Mouse (Mus musculus): ENCODE results near the gene Shc3.

Shc3 gene

DNA sequence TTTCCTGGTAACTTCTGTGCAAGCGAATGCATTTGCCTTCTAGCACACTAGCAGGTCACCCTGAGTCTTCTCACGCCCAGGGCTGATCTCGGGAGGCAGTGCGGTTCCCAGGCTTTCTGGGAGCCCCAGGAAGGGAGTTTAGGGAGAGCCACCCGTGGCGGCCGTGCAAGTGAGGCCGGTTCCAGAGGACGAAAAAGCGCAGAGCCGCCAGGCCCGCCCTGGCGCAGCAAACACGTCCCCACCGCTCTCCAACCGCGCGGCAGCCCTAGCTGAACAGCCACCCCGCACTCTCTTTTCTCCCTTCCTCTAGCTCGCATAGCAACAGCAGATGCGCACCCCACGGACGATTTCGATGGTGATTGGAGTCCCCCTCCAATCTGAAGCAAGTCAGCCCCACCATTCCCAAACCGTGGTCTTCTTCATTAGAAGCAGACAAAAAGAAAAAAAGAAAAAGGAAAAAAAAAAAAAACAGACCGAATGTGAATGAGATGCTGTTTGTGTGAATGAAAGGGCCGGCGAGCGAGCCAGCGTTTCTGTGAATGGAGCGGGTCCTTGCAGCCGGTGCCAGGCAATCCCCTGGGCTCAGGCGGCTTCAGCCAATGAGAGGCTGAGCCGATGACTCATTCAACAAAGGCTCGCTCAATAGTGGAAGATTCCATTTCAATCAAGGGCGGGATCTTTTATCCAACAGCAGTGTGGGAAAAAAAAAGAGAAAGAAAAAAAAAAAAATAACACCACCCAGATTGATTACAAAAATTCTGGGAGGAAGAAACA is at the start of gene Shc3:
Gene Shc3, minus strand, starts transcription at position 509 of the 774 bp plus-strand sequence.
- DNase-seq (ENCODE audit: low read depth): no peak

DNA sequence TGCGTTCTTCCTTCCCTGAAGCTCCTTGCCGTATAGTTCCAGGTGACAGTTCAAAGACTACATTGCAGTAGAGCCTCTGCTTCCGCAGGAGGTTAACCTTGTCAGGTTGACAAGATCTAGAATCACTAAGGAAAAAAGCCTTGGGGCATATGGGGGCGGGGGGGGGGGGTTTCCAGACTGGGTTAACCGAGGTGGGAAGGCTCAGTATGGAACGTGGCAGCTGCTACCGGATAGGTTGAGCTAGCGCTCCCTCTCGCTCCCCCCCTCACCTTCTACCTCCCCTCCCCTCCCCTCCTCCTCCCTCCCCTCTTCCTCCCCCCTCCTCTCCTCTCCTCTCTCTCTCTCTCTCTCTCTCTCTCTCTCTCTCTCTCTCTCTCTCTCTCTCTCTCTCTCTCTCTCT is 49.4 kb upstream of the Shc3 start:
- DNase-seq (ENCODE audit: low read depth): no peak

DNA sequence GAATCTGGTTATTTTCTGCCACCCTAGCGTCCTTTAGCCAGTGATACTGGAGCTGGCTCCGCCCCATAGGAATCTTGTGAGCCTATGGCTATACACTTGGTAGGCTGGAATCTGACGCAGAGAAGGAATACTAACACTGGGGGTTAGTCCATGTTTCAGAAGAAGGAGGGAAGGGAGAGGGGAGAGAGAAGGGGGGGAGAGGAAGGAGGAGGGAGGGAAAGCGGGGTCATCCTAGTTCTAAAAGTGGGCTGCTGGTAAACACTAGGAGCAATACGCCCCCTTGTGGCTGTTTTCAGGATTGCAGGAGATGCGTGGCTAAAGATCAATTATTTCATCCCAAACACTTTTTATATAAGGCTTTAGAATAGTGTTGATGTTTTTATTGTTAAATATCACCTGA is 48.6 kb upstream of the Shc3 start:
- DNase-seq (ENCODE audit: low read depth): peak; percentile 54

DNA sequence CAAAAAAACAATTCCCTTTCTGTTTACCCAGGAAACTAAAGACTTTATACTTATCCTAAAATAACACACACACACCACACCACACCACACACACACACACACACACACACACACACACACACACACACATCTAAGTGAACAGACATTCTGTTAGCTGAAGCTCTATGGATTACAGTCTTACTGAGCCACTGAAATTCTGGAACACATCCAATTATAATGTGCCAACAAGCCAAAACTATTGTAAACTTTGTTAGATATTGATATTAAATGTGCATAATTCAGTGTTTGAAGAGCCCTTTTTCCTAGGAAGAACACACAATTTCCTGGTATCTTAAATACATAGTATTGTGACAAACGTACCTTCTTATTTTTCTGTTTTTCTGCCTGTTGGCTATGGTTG is 48.1 kb upstream of the Shc3 start:
- DNase-seq (ENCODE audit: low read depth): no peak

DNA sequence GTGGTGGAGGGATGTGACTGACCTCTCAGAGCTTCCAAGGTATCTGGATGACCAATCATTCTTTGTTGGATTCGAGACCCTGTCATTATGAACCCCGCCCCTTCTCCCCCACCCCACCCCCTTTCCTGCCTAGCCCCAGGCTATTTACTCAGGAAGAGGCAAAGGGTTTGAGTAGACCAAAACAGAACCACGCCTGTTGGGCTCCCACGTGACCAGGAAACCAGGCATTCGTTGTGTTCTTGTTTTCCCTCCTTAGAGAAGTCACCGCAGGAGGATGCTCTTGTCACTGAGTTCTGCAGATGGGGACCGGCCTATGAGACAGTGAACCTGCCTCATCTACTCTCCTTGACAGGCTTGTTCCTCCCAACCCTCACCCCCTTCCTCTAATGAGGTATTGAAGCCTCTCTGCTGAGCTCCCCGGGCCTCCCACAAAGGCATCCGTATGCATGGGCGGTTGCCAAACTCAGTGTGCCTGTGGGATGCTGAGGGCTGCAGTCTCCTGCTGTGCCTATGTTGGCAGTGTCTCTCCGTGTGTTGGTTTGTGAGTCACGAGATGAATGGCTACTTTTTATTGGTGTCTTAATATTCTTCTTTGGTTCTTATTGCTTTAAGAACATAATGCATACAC is 47.3 kb upstream of the Shc3 start:
- no peak for DNase-seq (ENCODE audit: low read depth)

DNA sequence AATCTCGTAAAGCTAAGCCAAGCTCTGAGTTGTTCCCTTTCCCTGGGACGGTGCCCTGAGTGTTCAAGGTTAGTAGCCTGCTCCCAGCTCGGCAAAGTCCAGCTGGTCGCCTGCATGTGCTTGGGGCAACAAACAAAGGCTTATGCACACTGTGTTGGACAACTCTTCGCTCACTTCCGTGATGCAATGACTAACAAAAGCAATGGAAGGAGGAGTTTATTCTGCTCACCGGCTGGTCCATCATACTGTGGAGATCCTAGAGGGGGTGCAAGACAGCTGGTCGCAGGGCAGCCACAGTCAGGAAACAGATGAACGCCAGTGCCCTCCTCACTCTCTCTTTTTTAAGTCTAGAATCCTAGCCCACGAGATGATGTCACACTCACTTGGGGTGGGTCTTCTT is 46.6 kb upstream of the Shc3 start:
- DNase-seq (ENCODE audit: low read depth): no peak

DNA sequence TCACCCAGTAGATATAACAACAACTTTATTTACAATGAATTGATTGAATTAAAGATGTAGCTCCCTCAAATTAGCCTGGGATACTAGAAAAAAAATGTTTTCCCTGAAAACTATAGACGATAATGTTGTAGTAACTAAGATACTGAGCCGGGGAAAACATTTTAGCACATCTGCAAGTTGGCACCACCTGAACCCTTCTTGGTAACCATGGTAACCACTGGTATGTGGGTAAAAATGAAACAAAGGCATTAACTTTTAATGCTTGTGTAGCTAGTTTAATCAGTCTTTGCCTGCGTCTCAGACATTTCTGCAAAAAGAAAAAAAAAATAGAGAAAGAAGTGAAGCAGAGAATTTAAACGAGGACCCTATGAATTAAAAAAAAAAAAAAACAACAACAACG is 42.3 kb upstream of the Shc3 start:
- no peak for DNase-seq (ENCODE audit: low read depth)

DNA sequence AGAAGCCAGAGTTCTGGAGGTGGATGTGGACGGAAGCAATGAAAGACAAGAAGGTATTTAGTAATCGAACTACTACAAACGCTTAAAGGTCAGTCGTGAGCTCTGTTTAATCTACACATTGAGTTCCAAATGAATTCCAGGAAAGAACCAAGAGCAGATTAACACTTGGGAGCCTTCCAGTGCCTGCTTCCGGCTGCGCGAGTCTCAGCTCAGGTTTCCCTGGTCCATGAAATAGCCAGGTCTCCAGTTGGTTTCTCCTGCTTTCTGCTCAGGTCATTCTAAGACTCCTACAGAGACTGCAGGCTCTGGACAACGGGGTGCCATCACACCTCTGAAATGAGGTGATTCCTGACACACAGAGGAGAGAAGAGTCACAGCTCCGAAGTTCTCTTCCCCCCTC is 41.8 kb upstream of the Shc3 start:
- DNase-seq (ENCODE audit: low read depth): no peak

DNA sequence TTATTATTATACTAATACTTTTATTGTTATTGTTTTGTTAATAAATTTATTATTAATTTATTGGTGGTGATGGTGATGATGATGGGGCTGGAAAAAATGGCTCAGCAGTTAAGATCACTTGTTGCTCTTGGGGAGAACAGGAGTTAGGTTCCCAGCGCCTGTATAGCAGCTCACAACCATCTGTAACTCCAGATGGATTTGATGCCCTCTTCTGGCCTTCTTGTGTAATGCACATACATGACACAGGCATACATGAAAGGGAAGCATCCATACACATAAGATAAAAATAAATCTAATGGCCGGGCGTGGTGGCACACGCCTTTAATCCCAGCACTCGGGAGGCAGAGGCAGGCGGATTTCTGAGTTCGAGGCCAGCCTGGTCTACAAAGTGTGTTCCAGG is 40.0 kb upstream of the Shc3 start:
- no peak for DNase-seq (ENCODE audit: low read depth)

DNA sequence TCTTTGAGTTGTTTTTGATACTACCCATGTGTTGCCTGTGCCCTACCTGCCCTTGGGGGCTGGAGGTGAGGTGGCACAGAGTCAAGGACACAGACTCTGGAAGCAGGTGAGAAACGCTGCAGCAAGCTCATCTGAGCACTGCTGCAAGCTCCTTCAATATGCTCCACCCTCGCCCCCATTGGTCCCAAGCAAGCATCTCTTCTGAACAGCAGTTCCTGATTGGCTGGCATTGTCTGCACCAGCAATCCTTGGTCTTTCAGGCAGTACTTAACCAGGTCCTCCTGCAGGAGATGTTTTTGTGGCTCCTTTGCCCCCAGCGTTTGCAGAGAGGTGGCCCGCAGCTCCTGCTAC is 34.6 kb upstream of the Shc3 start:
- DNase-seq (ENCODE audit: low read depth): no peak

DNA sequence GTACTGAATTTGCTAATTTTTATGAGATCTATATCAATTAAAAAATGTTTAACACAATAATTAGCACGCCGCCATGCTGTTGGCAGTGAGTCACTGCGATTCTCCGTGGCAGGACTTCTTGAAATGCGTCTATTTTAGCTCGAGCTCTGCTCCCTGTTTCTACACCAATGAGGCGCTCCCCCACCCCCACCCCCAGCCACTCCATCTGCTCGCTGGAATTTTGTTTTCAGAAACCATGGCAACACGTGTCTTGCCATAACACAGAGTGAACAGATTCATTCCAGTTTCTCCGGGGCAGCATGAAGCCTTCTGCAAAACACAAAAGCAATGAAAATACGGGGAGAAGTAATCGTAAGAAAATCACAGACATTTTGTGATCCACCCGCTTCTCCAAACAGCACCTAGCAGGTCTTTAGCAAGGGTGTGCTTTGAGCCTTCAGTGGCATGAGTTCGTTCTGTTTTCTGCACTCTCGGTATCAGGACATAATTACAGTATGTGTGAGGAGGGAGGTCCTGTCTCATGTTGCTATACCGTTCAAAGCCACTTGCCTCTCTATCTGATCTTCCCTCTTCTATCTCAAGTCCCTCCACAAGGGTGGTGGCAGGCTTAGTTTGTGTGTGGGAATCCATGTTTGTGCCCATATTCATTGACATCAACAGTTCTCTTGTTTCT is 34.1 kb upstream of the Shc3 start:
- no peak for DNase-seq (ENCODE audit: low read depth)

DNA sequence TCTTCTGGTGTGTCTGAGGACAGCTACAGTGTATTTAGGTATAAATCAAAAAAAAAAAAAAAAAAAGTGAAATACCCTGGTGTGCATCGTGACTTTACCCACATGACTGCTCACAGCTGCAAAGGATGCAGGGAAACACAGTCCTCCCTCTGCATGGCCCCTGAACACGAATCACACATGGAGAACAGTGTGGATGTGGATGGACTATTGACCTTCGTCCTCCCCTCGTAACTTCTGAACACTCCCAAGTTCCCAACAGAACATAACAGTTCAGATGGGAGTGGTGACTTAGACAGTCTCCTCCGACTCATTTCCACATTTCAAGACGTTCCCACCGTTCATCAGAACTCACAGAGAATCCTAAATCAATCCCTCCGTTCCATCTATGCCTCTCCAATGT is 33.5 kb upstream of the Shc3 start:
- no peak for DNase-seq (ENCODE audit: low read depth)

DNA sequence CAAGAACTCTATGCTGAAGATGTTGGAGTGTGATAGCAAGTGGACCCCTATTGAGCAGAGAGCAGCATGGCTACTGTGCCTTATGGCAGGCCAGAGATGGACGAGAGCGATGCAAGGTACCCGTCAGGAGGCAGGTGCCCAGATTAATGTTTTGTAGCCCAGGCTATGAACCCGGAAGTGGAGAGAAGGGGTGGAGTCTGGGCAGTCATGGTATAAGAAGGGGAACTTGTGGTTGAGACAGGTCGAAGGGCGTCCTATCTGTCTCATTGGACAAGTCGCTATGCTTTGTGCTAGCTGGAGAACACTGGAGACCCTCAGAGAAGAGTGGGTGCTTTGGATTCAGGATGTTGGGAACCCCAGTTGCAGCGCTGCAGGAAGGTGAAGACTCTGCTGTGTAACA is 30.9 kb upstream of the Shc3 start:
- DNase-seq (ENCODE audit: low read depth): no peak

DNA sequence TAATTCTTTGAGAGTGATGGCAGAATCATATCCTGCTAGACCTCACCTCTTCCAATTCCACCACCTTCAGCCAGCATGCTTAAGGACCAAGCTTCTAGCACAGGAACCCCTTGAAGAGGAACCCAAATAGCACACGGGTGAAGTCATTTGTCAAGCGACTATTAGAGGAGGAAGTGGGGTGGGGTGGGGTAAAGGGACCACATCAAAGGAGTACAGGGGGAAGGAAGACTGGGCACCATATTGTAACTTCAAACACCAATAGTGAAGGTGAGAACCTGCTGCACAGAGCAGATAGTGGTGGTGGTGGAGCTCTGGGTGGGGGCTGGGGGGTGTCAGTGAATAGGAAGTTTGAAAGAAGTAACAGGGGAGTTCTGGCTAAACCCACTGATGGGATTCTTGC is 28.8 kb upstream of the Shc3 start:
- DNase-seq (ENCODE audit: low read depth): no peak

DNA sequence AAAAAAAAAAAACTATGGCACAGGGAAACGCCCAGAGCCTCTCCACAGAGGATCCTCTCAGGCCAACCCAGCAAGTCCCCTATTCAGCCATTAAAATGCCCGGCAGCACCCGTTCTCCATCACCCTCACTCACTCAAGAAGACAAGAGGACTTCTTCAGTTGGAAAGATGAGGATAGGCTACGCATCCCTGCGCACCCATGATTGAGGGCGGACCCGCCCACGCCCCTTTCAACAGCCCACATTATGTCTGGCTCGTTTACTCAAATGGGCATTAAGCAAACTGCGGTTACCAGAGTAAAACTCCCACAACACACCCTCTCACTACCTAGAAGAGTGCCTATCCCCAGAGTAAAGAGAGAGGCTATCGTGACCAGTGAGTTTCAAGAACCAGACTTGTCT is 26.2 kb upstream of the Shc3 start:
- no peak for DNase-seq (ENCODE audit: low read depth)

DNA sequence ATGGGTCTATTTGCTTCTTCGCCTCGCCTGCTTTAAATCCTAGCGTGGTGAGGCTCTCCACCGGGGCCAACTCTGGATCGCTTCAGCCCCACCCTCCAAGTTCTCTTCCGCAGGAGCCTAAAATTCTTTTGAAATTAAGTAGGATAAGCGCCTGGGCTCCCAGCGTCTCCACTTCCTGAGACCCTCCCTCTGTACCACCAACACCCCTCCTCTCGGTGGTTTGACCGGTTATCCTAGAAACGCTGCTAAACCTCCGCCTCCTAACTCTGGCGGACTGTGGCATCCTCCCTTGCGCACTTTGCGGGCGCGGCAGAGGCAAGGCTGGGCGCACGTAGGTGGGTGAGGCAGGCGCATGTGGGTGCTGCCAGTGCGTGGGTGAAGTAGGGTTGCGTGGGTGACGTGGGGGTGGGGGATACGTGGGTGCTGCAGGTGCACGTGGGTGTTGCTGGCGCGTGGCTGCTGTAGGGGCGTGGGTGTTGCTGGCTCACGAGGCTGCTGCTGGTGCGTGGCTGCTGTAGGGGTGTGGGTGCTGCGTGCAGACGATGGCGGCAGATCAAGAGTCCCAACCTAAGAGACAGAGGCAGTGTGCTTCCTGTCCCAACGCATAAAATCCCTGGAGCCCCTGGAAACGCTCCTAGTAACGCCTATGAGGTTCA is 25.6 kb upstream of the Shc3 start:
- DNase-seq (ENCODE audit: low read depth): no peak

DNA sequence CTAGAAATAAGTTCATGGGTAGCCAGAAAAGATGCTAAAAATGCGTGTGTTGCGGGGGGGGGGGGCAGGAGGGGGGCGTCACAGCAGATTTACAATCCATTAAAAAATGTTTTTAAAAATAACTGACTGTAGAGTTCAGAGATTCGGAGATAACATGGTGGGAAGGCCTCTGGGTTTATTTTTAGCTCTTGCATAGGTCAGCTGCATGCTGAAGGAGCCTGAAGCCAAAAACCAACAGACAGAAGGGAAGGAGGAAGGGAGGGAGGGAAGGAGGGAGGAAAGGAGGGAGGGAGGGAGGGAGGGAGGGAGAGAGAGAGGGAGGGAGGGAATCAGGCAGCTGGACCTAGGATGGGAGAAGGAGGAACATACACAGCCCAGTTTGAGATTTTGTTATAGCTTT is 18.8 kb upstream of the Shc3 start:
- no peak for DNase-seq (ENCODE audit: low read depth)

DNA sequence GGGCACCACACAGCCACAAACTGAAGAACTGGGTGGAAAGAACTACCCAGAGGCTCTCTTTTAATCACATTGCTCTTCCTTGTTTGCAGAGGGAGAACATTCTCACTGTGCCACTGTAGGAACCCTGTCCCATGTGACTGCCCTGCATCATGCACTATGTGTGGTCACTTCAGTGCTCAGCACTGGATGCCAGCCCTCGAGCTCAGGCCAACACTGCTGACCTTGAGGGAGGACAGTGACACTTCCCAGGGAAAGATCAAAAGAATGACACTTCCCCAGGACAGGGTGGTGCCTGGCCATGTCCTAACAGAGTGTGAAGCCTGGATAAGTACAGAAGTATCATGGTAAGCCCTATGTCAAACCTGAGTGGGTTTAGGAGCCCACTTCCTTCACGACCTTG is 13.0 kb upstream of the Shc3 start:
- no peak for DNase-seq (ENCODE audit: low read depth)

DNA sequence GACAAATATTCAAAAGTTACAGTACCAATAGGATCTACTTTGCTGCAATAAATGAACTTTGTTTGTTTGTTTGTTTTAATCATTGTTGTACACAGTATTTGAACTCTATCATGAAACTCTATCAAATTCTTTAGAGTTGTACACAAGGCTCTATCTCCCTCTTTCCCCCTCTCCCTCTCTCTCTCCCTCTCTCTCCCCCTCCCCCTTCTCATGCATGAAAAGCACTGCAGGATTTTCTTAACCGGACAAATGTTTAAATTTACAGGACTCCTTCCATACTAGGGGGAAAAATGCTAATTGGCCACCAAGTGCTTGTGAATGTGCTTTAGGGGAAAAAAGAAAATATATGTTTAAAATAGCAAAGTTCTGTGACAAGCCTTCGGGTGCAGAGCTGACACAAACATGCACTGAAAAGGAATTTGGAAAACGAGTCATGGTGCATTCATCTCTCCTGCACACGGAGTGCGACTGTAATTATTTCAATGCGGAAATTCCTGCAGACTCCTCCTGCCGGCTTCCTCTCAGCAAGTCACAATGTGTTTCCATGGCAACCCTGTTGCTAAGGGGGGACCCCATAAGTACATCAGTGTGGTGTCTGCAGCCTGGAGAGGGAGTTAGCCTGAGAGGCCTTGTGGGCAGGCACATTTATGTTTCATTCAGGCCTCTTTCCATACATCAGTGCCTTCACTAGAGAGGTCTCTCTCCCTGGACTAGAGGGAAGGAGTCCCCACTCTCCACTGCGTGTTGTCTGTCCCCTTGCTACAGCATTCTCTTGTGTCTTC is 11.2 kb upstream of the Shc3 start:
- no peak for DNase-seq (ENCODE audit: low read depth)

DNA sequence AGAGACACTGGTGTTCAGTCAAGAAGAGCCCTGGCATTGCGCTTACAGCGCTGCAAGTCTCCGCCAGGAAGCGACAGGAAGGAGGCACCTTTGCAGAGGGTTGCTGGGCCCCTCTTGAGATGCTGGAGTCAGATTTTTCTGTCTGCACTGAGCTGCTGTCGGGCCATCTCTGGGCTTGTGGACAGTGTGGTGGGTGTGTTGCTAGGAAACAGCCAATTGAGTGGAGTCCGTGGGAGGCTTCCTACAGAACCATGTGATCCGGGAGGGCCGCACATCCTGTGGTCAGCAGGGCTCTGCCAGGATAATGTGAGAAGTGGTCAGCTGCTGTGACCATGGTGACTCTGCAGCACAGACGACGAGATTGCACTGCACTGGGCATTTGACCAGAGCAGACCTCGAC is 4.6 kb upstream of the Shc3 start:
- DNase-seq (ENCODE audit: low read depth): no peak

DNA sequence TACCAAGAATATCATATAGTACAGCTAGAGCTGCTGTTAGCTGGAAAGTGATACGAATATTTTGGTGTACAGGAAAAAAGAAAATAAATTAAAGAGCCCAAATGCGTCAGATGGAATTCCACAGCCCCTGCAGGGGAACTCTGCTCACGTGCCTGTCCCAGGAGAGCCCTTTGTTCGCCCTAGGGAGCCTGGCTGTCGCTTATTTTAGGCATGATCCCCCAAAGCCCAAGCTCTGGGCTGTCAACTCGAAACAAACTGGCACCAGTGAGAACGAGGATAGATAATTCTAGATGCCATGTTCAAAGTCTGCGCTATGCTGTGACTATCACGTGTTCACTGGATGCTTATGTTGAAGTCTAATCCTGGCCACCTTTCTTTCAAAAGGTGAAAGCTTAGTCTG is 892 bp upstream of the Shc3 start:
- DNase-seq (ENCODE audit: low read depth): no peak

DNA sequence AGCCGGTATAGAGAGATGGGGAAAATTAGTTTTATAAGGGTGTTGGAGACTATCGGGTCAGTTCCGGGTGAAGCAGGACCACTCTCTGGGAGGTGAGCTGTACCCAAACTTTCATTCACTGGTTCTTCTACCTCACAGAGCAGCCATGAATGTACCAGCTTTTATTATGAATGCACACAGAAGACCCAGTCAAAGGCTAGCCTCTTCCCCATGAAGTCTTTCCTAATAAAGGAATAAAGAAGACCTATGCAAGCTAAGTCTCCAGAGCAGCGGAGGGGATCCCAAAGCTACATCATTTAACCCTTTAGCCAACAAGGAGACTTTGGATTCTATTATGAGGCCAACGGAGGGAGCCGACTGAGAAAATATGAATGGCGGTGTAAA is 458 bp upstream of the Shc3 start:
- DNase-seq (ENCODE audit: low read depth): no peak

All from c-Kit-positive CD71-positive TER-119-negative erythroid progenitor cells, embryonic 14.5 days (primary cell).